Mouse (Mus musculus) C2C12 (cell line): ENCODE data around the gene Ccdc87. TPM values are rescaled to one million over a fixed set of nuclear protein-coding genes. Genes with fewer than 3 reads are reported as not detected.
A peak's percentile ranks its signal among the peaks of the same experiment; 100 is the strongest.

Experiments used
- H3K27me3 ChIP-seq: one replicate; pipeline ENCODE4 v1.6.1; 2011; ENCODE audit not compliant: control insufficient read depth, insufficient read depth, insufficient read length
- H3K36me3 ChIP-seq: one replicate; pipeline ENCODE4 v1.6.1; 2011; ENCODE audit not compliant: control insufficient read depth, insufficient read depth
- H3K4me3 ChIP-seq: one replicate; pipeline ENCODE4 v1.5.1; 2011; ENCODE audit warnings: mild to moderate bottlenecking, control low read depth; ENCODE audit not compliant: poor library complexity, insufficient read depth, severe bottlenecking
- H3K79me2 ChIP-seq: one replicate; pipeline ENCODE4 v1.6.1; 2011; ENCODE audit not compliant: control insufficient read depth, insufficient read depth
- H3K79me3 ChIP-seq: one replicate; pipeline ENCODE4 v1.6.1; 2011; ENCODE audit warnings: low read depth, control low read depth
- H3ac ChIP-seq: one replicate; pipeline ENCODE3; 2011; ENCODE audit warnings: low read depth; ENCODE audit not compliant: control insufficient read depth, insufficient read length
- CEBPB ChIP-seq: IDR thresholded peaks from one replicate; pipeline ENCODE4 v1.6.1; 2011; ENCODE audit warnings: low read depth, mild to moderate bottlenecking, control low read depth, moderate library complexity
- CTCF ChIP-seq: IDR thresholded peaks from one replicate; pipeline ENCODE4 v1.5.1; 2011; ENCODE audit not compliant: control insufficient read depth, insufficient read depth, insufficient read length
- FOSL1 ChIP-seq: IDR thresholded peaks from one replicate; pipeline ENCODE4 v1.8.0; 2011; ENCODE audit warnings: mild to moderate bottlenecking, low read length; ENCODE audit not compliant: poor library complexity, insufficient read depth, severe bottlenecking
- MAX ChIP-seq: IDR thresholded peaks from one replicate; pipeline ENCODE4 v1.6.1; 2011; ENCODE audit warnings: mild to moderate bottlenecking, control low read depth
- MYOD1 ChIP-seq: IDR thresholded peaks from one replicate; pipeline ENCODE4 v1.6.1; 2011; ENCODE audit warnings: low read depth; ENCODE audit not compliant: control insufficient read depth, insufficient read length
- MYOG ChIP-seq: IDR thresholded peaks from one replicate; pipeline ENCODE4 v1.6.1; 2011; ENCODE audit not compliant: control insufficient read depth, insufficient read length; ENCODE audit errors: extremely low read depth
- USF1 ChIP-seq: IDR thresholded peaks from one replicate; pipeline ENCODE4 v1.6.1; 2011; ENCODE audit warnings: low read depth, mild to moderate bottlenecking, control low read depth, moderate library complexity
- polyA plus RNA-seq: library from polyadenylated mRNA; unstranded; fragments of >200 nt; fragmentation: generic; extraction: Trizol; gene quantifications from one replicate; pipeline ENCODE4 v1.2.1, GENCODE M21; 2012; ENCODE audit warnings: missing spikeins

Gene Ccdc87
- polyA plus RNA-seq, 1 experiment = 0.02 TPM

DNA sequence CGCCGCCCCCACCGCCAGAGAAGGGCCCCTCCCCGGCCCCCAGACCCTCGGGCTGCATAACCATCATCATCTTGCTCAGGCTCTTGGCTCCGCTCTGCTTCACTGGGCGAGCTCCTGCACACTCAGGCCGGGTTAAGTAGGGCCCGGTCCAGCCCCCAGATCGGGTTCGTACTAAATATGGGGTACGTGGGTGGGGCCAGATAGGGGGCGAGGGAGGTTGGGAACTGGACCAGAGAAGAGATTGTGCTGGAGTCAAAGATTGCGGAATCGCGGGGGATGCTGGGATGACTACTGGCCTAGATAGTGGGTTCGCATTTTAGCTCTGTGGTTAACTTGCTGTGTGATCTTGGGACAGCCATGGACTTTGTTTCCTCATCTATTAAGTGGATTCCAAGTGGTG lies 38.6 kb downstream of the Ccdc87 start, which contains the start of gene Actn3:
Gene Actn3, minus strand, starts transcription at position 125 of the 400 bp plus-strand sequence.
- Histone ChIP-seq H3ac (peak within 1 kb of the TSS; percentile 99), H3K27me3 (no peaks in the 10 kb centered on the region), H3K79me3 (peaks cover 4% of the 10 kb centered on the region), H3K36me3 (no peaks in the 10 kb centered on the region), H3K4me3 (peak within 1 kb of the TSS; percentile 84), H3K79me2 (peaks cover 12% of the 10 kb centered on the region)
- TF ChIP-seq CEBPB = peak; percentile 59
- TF ChIP-seq MAX = no peak

DNA sequence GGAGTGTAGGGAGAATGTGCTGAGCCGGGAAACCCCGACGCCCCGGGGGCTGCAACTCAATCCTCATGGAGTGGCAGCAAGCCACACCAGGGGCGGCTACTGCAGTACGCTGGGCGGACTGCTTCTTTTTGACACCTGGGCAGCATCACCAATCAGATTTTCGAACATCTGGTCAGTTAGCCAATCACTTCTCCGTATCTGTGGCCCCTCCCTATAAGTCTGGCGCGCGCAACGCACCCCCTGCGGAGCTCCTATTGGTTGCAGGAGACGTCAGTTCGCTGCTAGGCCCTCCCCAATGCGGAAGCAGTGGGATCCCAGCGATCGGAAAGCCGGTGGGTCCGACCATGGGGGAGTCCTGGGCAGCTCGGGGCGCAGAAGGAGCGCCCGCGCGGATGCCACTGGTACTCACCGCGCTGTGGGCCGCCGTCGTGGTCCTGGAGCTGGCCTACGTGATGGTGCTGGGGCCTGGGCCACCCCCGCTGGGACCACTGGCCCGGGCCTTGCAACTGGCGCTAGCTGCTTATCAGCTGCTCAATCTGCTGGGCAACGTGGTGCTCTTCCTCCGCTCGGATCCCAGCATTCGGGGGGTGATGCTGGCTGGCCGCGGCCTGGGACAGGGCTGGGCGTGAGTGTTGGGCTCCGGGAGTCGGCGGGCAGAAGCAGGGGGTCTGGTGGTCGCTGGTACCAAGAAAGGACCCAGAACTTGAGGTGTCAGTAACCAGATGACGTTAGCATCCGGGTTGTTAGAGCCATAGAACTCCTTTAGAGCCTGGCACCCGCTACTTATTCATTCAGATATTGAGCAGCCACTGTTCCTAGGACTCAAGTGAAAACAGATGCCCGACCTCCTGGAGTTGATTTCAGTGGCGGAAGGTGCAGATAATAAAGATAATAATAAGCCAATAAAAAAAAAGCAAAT lies 39.5 kb downstream of the Ccdc87 start, which contains the start of gene Zdhhc24:
Gene Zdhhc24, plus strand, starts transcription at position 264 of the 919 bp plus-strand sequence.
- TF ChIP-seq MAX = peak; percentile 12
- no peak for TF ChIP-seq CTCF
- H3ac ChIP-seq = peak within 1 kb of the TSS; percentile 99
- peaks cover 12% of the 10 kb centered on the region for H3K79me2 ChIP-seq
- H3K4me3 ChIP-seq = peak within 1 kb of the TSS; percentile 84
- H3K79me3 ChIP-seq = peaks cover 4% of the 10 kb centered on the region
- no peaks in the 10 kb centered on the region for H3K36me3 ChIP-seq
- H3K27me3 ChIP-seq = no peaks in the 10 kb centered on the region

DNA sequence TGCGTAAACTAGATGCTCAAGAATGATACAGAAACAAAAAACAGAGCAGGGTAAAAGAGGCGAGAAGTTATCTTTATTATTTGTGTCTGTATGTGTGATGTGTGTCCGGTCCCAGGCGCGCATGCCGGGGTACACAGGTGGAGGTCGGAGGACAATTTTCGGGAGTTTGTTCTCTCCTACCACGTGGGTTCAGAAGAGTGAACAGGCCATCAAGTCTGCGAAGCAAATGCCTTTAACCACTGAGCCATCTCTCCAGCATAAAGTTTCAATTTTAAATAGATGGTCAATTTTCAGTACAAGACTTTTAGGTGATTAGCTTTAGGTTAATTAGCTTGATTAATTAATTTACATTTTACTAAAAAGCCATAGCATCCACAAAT lies 40.1 kb downstream of the Ccdc87 start:
- TF ChIP-seq MYOG (no peak), USF1 (no peak), CEBPB (no peak), MAX (no peak), MYOD1 (no peak), FOSL1 (no peak), CTCF (no peak)
- H3K36me3 ChIP-seq = no peaks in the 10 kb centered on the region
- H3K79me3 ChIP-seq = peaks cover 4% of the 10 kb centered on the region
- H3ac ChIP-seq = peak overlapping the region; percentile 8
- no peaks in the 10 kb centered on the region for H3K27me3 ChIP-seq
- peak overlapping the region; percentile 84 for H3K4me3 ChIP-seq
- peaks cover 12% of the 10 kb centered on the region for H3K79me2 ChIP-seq

DNA sequence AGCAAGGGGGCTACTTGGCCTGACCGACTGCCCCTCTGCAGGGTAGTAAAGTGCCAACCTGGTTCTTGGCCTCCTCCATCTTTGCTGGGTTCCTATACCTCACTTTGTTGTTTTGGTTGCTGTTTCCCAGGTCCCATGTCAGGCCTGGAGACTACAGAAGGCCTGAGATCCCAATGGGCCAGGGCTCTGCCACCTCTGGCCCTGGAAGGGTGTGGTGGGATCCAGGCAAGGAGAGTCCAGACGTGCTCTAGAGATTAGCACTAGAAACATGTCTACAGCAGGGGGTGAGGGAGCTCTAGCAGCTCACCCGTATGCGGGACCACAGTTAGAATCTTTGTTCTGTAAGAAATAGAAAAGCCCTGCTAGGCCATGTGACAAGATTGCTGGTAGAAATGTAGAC lies 44.8 kb downstream of the Ccdc87 start:
- H3K36me3 ChIP-seq = no peaks in the 10 kb centered on the region
- TF ChIP-seq MYOG (no peak), MYOD1 (no peak), MAX (no peak), CTCF (no peak), FOSL1 (no peak)
- no peak overlapping the region for H3ac ChIP-seq
- peaks cover 8% of the 10 kb centered on the region for H3K79me2 ChIP-seq
- peaks cover 3% of the 10 kb centered on the region for H3K79me3 ChIP-seq
- no peak overlapping the region for H3K4me3 ChIP-seq
- no peaks in the 10 kb centered on the region for H3K27me3 ChIP-seq

DNA sequence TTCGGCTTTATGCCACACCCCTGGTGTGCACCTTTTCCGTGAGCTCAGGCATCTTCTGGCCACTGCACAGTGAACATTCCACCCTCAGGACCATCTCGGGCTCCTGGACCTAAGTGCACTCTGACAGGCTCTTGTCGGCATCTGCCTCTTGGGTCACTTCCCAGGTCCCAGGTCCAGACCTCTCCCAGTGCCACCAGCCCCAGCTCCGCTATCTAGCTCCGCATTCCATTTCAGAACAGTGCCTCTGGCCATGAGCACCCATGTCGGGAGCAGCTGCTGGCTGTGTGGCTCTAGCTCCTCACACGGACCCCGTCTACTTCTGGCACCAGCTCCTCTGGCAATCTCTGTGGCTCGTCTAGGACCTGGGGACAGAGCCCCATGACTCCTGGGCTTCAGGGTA lies 50.6 kb downstream of the Ccdc87 start:
- Histone ChIP-seq H3K4me3 (no peak overlapping the region), H3ac (no peak overlapping the region), H3K79me3 (no peaks in the 10 kb centered on the region), H3K79me2 (no peaks in the 10 kb centered on the region), H3K36me3 (no peaks in the 10 kb centered on the region), H3K27me3 (no peaks in the 10 kb centered on the region)
- TF ChIP-seq MAX (no peak), USF1 (no peak), CEBPB (no peak), MYOD1 (no peak), CTCF (no peak), MYOG (no peak), FOSL1 (no peak)

DNA sequence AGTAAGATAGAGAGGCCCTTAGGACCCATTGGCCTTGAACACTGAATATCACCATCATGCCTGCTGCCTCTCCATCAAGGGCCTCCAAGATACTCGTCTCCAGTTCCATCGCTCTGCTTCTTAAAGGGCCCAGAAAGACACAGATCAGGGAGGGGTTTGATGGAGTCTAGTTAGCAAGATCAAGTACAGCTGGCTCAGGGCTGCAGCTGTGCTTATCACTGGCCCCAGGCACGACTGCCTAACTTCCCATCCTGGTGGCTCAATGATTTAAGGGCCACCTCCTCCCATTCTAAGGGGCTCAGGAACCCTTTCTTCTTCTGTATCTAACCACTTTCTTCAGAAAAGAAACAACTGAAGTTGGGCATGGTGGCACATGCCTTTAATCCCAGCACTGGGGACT lies 52.6 kb downstream of the Ccdc87 start:
- H3K79me2 ChIP-seq = no peaks in the 10 kb centered on the region
- no peaks in the 10 kb centered on the region for H3K36me3 ChIP-seq
- TF ChIP-seq MAX (no peak), CTCF (no peak), CEBPB (no peak)
- H3K4me3 ChIP-seq = no peak overlapping the region
- no peak overlapping the region for H3ac ChIP-seq
- no peaks in the 10 kb centered on the region for H3K27me3 ChIP-seq
- H3K79me3 ChIP-seq = no peaks in the 10 kb centered on the region

Other genes with a start within 250 kb of the Ccdc87 start
- gene Lrfn4, start 223.7 kb upstream of the Ccdc87 start, polyA plus RNA-seq = 40.8 TPM
- gene Rce1, start 213.7 kb upstream of the Ccdc87 start, polyA plus RNA-seq = 56.9 TPM
- 0.96 TPM for gene Gm960, start 140.7 kb upstream of the Ccdc87 start, polyA plus RNA-seq
- 0.15 TPM for gene Sptbn2, start 128.2 kb upstream of the Ccdc87 start, polyA plus RNA-seq
- gene Rbm4b, start 82.9 kb upstream of the Ccdc87 start, polyA plus RNA-seq = 8.8 TPM
- gene Rbm4, start 45.5 kb upstream of the Ccdc87 start, polyA plus RNA-seq = 43.8 TPM
- 14.3 TPM for gene Gm21992, start 27.8 kb upstream of the Ccdc87 start, polyA plus RNA-seq
- gene Rbm14, start 27.7 kb upstream of the Ccdc87 start, polyA plus RNA-seq = 95.2 TPM
- gene Ccs, start within 50 bp of the Ccdc87 start, polyA plus RNA-seq = 36.6 TPM
- 1.2 TPM for gene Ctsf, start 15.8 kb downstream of the Ccdc87 start, polyA plus RNA-seq
- gene Actn3, start 38.5 kb downstream of the Ccdc87 start, polyA plus RNA-seq = 20.8 TPM
- gene Zdhhc24, start 39.3 kb downstream of the Ccdc87 start, polyA plus RNA-seq = 5.4 TPM
- 2.2 TPM for gene Bbs1, start 67.3 kb downstream of the Ccdc87 start, polyA plus RNA-seq
- gene Dpp3, start 88.9 kb downstream of the Ccdc87 start, polyA plus RNA-seq = 68.2 TPM
- 1.3 TPM for gene Peli3, start 103.8 kb downstream of the Ccdc87 start, polyA plus RNA-seq
- gene Mrpl11, start 122.8 kb downstream of the Ccdc87 start, polyA plus RNA-seq = 100 TPM
- 0.60 TPM for gene Npas4, start 150.9 kb downstream of the Ccdc87 start, polyA plus RNA-seq
- gene Slc29a2, start 184.5 kb downstream of the Ccdc87 start, polyA plus RNA-seq = 8.9 TPM
- 28.1 TPM for gene B4gat1, start 199.5 kb downstream of the Ccdc87 start, polyA plus RNA-seq
- gene AC124502.3, start 199.5 kb downstream of the Ccdc87 start, polyA plus RNA-seq = 1.5 TPM
- gene Brms1, start 202.0 kb downstream of the Ccdc87 start, polyA plus RNA-seq = 55.3 TPM
- 48.9 TPM for gene Rin1, start 211.1 kb downstream of the Ccdc87 start, polyA plus RNA-seq
- gene Cd248, start 228.7 kb downstream of the Ccdc87 start, polyA plus RNA-seq = 3.2 TPM
- 4.6 TPM for gene Tmem151a, start 246.2 kb downstream of the Ccdc87 start, polyA plus RNA-seq
- 57.6 TPM for gene Yif1a, start 249.2 kb downstream of the Ccdc87 start, polyA plus RNA-seq